Mouse (Mus musculus): Measurements from ENCODE around the gene Ubp1.

The Ubp1 gene

DNA sequence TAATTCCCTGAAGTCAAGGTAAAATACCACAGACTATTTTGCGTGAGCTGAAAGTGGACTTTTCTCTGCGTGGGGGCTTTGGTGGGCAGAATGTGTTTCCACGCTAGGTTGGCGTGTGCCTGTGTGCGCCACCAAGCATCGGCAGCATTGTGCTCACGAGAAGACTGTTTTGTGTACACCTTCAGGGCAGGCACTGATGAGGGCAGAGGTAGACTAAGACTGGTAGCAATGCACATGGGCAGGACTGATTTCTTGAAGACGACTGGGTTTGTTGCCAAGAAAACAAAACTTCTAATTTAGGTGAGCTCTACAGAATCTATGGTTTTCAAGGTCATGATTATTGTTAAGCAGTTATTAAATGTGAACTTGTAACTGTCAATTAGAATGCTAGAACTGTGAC, 38.7 kb downstream of the Ubp1 start:
- DNase-seq (ENCODE audit: low spot score in 2 of 2) = no peak

DNA sequence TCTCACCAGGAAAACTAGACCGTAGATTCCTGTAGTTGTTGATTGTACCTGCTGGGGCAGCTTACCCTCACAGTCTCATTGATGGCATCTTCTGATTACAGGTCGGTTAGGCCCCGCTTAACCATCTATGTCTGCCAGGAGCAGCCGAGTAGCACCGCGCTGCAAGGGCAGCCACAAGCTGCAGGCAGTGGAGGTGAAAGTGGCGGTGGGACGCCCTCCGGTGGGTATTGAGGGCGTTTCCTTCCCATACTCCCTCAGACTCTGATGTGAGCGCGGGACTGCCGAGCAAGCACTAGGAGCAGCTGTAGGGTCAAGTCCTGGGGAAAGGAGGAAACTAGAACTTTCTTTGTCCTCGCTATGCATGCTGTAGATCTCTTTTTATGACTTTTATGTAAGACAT, 39.3 kb downstream of the Ubp1 start:
- no peak for DNase-seq (ENCODE audit: low spot score in 2 of 2)

DNA sequence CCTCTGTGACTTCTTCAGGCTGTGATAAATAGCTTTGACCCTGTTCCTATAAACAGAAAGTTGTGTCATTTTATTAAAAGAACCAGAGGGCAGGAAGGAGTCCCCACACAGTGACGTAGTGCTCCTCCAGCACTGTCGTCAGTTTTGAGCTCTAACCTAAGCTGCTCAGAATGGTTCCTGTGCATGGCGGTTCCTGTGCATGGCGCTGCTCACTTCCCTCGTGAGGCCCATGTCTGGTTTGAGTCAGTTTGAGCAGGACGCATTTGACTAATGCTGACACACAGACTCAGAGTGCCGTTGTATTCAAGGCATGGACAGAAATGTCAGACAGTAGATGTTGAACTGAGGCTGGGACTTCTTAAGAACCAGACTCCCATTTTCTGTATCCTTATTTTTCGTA, 40.9 kb downstream of the Ubp1 start:
- DNase-seq (ENCODE audit: low spot score in 2 of 2) = no peak

DNA sequence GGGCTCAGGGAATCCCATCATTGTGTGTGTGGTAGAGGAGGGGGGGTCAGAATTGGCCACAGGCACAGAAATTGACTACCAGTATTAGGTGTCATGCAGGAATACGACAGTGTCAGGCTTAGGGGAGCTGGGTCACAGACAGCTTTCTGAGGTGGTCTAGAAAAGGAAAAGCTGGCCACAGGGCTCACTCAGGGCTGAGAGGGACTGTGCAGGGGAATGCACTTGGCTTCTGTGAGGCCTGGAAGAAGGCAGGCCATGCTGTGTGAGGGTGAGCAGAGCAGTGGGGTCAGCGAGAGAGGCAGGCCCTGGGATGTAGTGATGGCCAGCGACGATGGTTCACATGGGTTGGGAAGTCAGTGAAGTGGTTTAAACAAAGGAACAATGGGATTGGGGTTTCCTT, 43.1 kb downstream of the Ubp1 start:
- DNase-seq (ENCODE audit: low spot score in 2 of 2) = no peak

GRCm38 (mm10) chr9:113974945-113975344, 44.2 kb downstream of the Ubp1 start:
- DNase-seq (ENCODE audit: low spot score in 2 of 2) = no peak

DNA sequence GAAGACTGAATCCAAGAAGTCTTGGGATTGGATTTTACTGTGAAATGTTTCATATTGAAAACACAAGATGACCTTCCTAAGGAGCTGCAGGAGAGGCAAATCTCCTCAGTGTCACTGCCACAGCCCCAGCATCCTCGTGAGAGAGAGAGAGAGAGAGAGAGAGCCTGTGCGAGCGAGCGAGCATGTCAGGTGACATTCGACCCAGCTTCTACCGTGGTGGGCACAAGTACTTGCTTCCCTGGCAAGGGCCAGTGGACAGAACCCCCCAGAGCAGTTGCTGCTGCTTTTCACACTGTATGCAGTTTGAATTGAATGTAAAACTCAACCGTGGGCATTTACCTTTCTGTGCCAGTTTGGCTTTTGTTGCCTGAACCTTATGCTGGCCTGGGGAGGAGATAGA, 44.7 kb downstream of the Ubp1 start:
- no peak for DNase-seq (ENCODE audit: low spot score in 2 of 2)

DNA sequence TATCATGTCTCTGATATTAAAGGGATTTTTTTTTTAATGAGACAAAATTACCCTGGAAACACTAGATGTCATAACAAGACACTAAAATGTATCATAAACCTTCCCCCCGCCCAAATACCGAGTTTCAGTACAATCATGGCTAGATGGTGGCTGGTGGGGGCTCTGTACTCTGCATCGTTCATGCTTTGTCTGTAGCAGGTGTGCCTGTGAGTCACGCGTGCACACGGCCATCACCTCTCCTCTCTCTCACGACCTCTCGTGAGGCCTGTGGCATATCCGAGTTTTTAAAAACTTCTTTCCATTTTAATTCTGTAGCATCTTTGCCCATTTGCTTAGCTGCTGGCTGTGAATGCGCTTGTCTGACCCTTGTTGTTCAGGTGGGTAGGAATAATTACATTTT, 45.5 kb downstream of the Ubp1 start:
- no peak for DNase-seq (ENCODE audit: low spot score in 2 of 2)

GRCm38 (mm10) chr9:113977225-113977840, 46.6 kb downstream of the Ubp1 start:
- no peak for DNase-seq (ENCODE audit: low spot score in 2 of 2)

GRCm38 (mm10) chr9:113978656-113979055, 47.9 kb downstream of the Ubp1 start:
- no peak for DNase-seq (ENCODE audit: low spot score in 2 of 2)

DNA sequence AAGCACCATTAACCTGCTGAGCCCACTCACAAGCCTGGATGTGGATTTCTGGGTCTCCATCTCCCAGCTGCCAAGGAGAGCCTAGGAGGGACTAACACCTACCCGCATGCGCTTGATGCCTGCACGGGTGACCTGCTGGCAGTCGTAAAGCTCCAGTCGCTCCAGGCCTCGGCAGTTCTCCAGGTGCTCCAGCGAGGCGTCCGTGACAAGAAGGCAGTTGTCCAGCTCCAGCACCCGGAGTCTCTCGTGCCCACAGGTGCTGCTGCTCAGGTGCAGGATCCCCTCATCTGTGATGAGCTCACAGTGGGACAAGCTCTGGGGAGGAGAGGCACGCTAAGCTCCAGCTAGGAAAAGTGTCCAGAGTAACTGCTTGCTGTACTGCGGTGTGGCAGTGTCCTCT, 48.6 kb downstream of the Ubp1 start:
- no peak for DNase-seq (ENCODE audit: low spot score in 2 of 2)

GRCm38 (mm10) chr9:113981099-113981880, 50.6 kb downstream of the Ubp1 start:
- DNase-seq (ENCODE audit: low spot score in 2 of 2) = no peak

DNA sequence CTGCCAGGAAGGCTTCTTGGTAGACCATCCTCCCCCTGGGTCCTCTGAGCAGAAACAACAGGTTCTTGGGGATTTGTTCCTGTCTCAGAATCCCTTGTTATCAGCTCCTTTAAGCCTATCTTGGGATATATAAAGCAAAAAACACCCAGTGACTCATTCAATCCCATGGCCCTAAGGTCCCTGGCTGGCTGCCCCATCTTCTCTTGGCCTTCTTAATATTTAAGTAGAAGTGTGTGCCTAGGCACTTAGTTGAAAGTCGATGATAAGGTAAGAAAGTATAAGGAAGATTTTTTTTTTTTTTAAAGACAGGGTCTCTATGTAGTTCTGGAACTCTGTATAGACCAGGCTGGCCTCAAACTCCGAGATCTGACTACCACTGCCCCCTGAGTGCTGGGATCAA, 51.7 kb downstream of the Ubp1 start:
- DNase-seq (ENCODE audit: low spot score in 2 of 2) = no peak

DNA sequence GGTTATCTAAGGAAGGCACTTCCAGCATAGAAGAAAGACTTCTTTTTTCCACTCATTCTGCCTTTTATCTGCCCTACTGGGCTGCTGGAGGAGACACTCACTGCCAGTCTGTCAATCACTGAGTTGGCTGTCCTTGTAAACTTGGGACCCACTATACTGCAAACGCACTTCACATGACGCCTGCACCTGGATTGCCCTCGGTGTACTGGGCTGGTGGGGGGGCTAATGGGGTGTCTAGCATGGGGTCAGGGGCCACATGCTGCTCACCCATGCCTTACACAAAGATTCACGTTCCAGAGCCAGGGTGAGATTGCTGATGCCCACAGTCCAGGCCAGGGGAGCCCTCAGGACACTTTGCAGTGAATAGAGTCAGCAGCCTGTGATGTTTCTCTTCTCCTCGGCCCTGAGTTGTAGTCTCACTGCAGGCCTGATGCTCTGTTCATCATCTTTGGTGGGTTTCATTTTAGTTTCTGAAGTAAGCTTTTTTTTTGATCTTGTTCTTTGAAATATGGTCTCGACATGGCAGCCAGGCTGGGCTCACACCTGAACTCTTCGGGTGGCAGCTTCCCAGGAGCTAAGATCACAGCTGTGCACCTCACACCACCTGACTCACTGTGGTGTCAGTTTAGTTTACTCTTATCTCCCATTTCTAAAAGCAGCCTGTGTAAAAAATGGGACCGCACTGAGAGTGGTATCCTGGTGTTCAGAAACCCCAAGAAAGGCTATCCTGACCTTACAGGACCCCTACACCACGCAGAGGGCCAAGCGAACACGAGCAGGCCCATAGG, 52.3 kb downstream of the Ubp1 start:
- DNase-seq (ENCODE audit: low spot score in 2 of 2) = no peak

GRCm38 (mm10) chr9:113984946-113985620, 54.3 kb downstream of the Ubp1 start:
- no peak for DNase-seq (ENCODE audit: low spot score in 2 of 2)

GRCm38 (mm10) chr9:113990547-113991248, 60.0 kb downstream of the Ubp1 start:
- DNase-seq (ENCODE audit: low spot score in 2 of 2) = peak; percentile 78 to 80

GRCm38 (mm10) chr9:113992810-113993209, 62.1 kb downstream of the Ubp1 start:
- DNase-seq (ENCODE audit: low spot score in 2 of 2) = no peak

DNA sequence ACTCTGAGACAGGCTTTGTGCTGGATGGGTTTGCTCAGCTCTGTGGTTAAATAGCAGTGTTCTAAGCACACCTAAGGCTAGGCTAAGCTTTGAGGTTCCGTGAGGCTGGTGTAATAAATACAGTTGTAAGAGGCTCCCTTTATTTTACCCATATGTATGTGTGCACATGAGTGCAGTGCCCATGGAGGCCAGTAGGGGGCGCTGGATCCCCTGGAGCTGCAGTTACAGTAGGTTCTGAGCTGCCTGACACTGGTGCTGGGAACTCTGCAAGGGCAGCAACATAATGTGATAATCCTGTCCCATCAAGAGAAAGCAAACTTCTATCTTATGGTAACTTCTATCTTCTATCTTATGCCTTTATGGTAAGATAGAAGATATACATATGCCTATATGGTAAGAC, 67.6 kb downstream of the Ubp1 start:
- DNase-seq (ENCODE audit: low spot score in 2 of 2) = no peak

DNA sequence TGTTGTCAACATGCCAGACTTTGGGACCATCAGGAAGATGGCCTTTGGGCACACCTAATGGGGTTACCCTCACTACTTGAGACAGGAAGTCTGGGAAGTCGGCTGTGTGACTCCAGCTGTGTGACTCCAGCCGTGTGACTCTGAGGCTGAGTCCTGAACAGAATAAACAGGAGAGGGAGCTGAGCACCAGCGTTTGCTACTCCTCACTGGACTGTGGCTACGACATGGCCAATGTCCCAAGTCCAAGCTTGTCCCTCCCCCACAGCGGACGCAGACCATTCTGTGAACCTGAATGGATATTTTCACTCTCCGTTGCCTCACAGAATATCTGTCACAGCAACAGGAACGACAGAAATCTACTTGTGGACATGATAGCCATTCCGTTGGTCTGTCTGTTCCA, 76.1 kb downstream of the Ubp1 start:
- DNase-seq (ENCODE audit: low spot score in 2 of 2) = no peak

- no peak for DNase-seq (ENCODE audit: low spot score in 2 of 2)
These were observed 77.2 kb downstream of the Ubp1 start for GRCm38 (mm10) chr9:114007850-114008350.

DNA sequence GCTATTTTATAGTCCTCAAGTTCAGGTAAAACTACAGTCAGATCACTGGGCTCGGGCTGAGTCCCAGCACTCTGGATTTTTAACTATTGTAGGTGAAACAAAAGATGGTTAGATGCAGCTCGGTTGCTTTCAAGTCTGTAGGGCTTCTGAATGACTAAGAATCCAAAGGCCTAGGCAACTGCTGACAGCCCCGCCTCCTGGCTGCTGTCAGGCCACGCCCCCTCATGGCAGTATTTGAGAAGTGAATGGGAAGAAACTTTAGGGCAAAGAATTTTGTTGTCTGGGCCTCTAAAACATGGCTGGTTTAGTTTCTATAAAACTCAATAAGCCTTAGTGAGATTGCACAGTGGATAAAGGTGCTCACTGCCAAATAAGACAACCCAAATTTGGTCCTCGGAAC, 78.8 kb downstream of the Ubp1 start:
- DNase-seq (ENCODE audit: low spot score in 2 of 2) = no peak

- no peak for DNase-seq (ENCODE audit: low spot score in 2 of 2)
These were observed 80.5 kb downstream of the Ubp1 start for GRCm38 (mm10) chr9:114011203-114011602.
